Mouse (Mus musculus) midbrain, embryonic 11.5 days (tissue): ENCODE data around the gene Tiam2. TPM values are rescaled to one million over a fixed set of nuclear protein-coding genes. Genes with fewer than 3 reads are reported as not detected.

Source experiments
- ATAC-seq: fragments of 200-750 bp; cut with Nextera tagmentation; 2 replicates; pipeline ENCODE4 v1.8.0; 2017; ENCODE audit warnings: moderate TSS enrichment, moderate library complexity; ENCODE audit not compliant: low FRiP score
- DNase-seq: peaks from one replicate; pipeline ENCODE4 v3.0.0; 2015; ENCODE audit warnings: low spot score; ENCODE audit errors: missing footprints
- H3K27ac ChIP-seq: fragments of 300-500 bp; sonication (generic); 2 replicates; pipeline ENCODE4 v1.5.1; 2014; ENCODE audit warnings: low read depth, low read length
- H3K27me3 ChIP-seq: fragments of 300-500 bp; sonication (generic); 2 replicates; pipeline ENCODE4 v1.6.1; 2014; ENCODE audit warnings: mild to moderate bottlenecking, low read length, moderate library complexity, mixed read lengths; ENCODE audit not compliant: control insufficient read depth, insufficient read depth
- H3K36me3 ChIP-seq: fragments of 300-500 bp; sonication (generic); 2 replicates; pipeline ENCODE4 v1.6.1; 2014; ENCODE audit warnings: mild to moderate bottlenecking, low read length, moderate library complexity, mixed read lengths; ENCODE audit not compliant: control insufficient read depth, insufficient read depth
- H3K4me1 ChIP-seq: fragments of 300-500 bp; sonication (generic); 2 replicates; pipeline ENCODE4 v1.6.1; 2014; ENCODE audit warnings: low read length; ENCODE audit not compliant: control insufficient read depth, insufficient read depth
- H3K4me2 ChIP-seq: fragments of 300-500 bp; sonication (generic); 2 replicates; pipeline ENCODE4 v1.6.1; 2014; ENCODE audit warnings: mild to moderate bottlenecking, moderate library complexity
- H3K4me3 ChIP-seq: fragments of 300-500 bp; sonication (generic); 2 replicates; pipeline ENCODE4 v1.5.1; 2014; ENCODE audit warnings: low read depth, low read length
- H3K9ac ChIP-seq: fragments of 300-500 bp; sonication (generic); 2 replicates; pipeline ENCODE4 v1.6.1; 2014; ENCODE audit warnings: low read length
- H3K9me3 ChIP-seq: fragments of 300-500 bp; sonication (generic); 2 replicates; pipeline ENCODE4 v1.6.1; 2016; ENCODE audit warnings: low read length; ENCODE audit not compliant: control insufficient read depth
- WGBS: fragments of 180-500 bp; shearing (Covaris S2); extraction: QIAGEN DNeasy Blood & Tissue Kit; methylation state at CpG from one replicate; pipeline ENCODE4 v1.1.7; 2014; 5-methylcytosine and 5-hydroxymethylcytosine counted together
- polyA plus RNA-seq: library from polyadenylated mRNA; unstranded; fragments of >200 nt; fragmentation: Nextera tagmentation; extraction: Ambion mirVana; gene quantifications from 2 replicates; pipeline ENCODE4 v1.2.1, GENCODE M21; 2014

The Tiam2 gene
- polyA plus RNA-seq, 1 experiment from 2014 or later: 2.5 TPM

DNA sequence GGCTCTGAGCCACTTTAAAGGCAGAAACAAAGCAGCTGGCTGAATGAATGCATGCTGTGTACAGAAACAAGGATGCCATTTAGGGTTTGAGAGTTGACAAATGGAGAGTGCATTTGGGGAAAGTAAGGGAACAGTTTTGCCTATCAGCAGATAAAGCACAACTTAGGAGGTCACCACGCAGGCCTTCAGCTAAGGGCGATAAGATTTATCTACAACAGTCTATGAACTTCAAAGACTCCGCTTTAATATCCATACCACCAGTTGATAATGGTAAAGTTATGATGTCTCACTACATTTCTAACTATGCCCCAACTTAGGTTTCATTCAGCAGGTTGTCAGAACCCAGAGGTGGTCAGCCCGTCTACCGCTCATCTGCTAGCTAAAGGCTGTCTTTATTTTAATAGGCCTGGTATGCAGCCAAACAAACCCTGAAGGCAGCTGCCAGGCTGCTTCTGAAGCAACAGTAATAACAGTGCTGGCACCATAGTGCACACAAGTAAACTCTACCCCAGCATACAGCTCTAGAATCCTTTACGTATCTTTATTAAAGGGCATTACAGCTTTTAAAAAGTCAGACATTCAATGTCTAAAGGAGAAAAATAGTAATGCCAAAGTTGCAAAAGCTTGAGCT is 201.6 kb downstream of the Tiam2 start:
- H3K4me3 ChIP-seq: no peak overlapping the region
- no peaks in the 10 kb centered on the region for H3K9me3 ChIP-seq
- no peaks in the 10 kb centered on the region for H3K36me3 ChIP-seq
- DNase-seq (no peak), ATAC-seq (no peak)
- no peak overlapping the region for H3K27ac ChIP-seq
- no peaks in the 10 kb centered on the region for H3K4me1 ChIP-seq
- no peaks in the 10 kb centered on the region for H3K27me3 ChIP-seq
- WGBS: 93% methylated on average over 6 of the region's 6 CpGs
- H3K4me2 ChIP-seq: no peak overlapping the region
- H3K9ac ChIP-seq: no peak overlapping the region

DNA sequence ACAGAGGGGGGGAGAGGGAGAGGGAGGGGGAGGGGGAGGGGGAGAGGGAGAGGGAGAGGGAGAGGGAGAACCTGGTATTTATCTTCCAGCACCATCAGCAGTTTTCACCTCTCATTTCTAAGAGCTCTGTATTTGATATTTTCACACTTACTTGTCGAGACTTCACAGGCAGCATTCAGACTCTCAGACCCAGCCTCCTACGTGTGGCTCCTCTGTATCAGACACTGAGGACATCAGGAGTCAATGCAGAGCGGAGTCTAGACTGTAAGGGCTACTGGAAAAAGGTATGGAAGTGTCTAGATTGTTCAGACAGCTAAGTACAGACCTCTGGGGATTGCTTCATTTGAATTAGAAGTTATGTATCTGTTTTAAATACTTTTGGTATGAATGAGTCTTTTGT is 203.2 kb downstream of the Tiam2 start:
- ATAC-seq: no peak
- no peak overlapping the region for H3K4me3 ChIP-seq
- H3K9ac ChIP-seq: no peak overlapping the region
- 82% methylated on average over 3 of the region's 3 CpGs for WGBS
- no peak for DNase-seq
- no peaks in the 10 kb centered on the region for H3K4me1 ChIP-seq
- no peaks in the 10 kb centered on the region for H3K36me3 ChIP-seq
- no peaks in the 10 kb centered on the region for H3K9me3 ChIP-seq
- H3K27me3 ChIP-seq: no peaks in the 10 kb centered on the region
- no peak overlapping the region for H3K4me2 ChIP-seq
- H3K27ac ChIP-seq: no peak overlapping the region

DNA sequence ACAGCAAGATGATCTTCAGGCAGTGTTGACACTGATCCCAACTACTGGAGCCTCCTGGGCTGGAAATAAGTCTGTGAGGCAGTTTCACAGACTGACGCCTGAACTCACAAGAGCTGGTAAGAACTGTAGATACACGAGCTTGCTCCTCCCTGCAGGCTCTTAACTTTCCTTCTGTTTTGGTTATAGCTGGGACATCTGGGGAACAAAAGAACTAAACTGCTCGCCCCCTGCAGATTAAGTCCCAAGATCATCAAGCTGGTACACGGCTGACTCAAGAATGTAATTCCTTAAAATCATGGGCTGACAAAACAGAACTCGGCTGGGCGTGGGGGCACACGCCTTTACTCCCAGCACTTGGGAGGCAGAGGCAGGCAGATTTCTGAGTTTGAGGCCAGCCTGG is 204.2 kb downstream of the Tiam2 start:
- DNase-seq: no peak
- WGBS: 67% methylated on average over 7 of the region's 7 CpGs
- ATAC-seq: no peak
- no peak overlapping the region for H3K4me2 ChIP-seq
- no peaks in the 10 kb centered on the region for H3K27me3 ChIP-seq
- H3K36me3 ChIP-seq: no peaks in the 10 kb centered on the region
- H3K9ac ChIP-seq: no peak overlapping the region
- no peak overlapping the region for H3K4me3 ChIP-seq
- no peaks in the 10 kb centered on the region for H3K4me1 ChIP-seq
- H3K27ac ChIP-seq: no peak overlapping the region
- H3K9me3 ChIP-seq: no peaks in the 10 kb centered on the region

DNA sequence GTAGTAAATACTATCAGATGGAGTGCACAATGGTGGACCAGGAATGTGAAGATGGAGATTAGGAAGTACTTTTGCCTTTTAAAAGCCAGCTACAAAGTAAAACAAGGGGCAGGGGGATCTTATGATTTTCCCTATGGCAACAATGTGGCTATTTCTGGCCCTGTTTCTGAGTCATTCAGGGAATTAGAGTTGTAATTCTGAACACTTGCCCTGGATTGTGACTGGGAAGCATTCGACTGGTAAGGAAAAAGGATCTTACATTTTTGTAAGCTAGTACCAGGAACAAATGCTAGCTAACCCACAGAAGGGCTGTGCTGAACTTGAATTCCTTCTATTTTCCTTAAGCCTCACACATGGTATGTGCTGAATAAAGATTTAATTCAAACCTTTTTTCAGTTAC is 205.3 kb downstream of the Tiam2 start:
- ATAC-seq (no peak), DNase-seq (no peak)
- H3K27ac ChIP-seq: no peak overlapping the region
- no peaks in the 10 kb centered on the region for H3K9me3 ChIP-seq
- H3K4me2 ChIP-seq: no peak overlapping the region
- WGBS: 82% methylated on average over 1 of the region's 1 CpGs
- H3K36me3 ChIP-seq: no peaks in the 10 kb centered on the region
- no peaks in the 10 kb centered on the region for H3K4me1 ChIP-seq
- no peak overlapping the region for H3K9ac ChIP-seq
- H3K4me3 ChIP-seq: no peak overlapping the region
- no peaks in the 10 kb centered on the region for H3K27me3 ChIP-seq

DNA sequence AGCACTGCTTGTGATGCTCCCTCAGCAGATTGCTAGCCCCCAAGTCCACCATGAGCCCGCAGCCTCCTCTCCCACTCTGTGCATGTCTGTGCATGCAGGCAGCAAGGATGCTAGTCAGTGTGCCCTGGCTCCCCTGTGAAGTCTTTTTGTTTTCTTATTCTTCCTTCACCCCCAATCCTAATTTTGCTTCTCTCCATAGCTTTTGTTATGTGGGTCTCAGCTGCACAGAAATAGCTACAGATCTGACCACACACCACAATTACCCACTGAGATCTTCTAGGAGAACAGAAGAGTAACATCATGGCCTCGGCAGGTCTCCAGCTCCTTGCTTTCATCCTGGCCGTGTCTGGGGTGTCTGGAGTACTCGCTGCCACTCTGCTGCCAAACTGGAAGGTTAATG is 205.9 kb downstream of the Tiam2 start, which contains the start of gene Cldn20:
Gene Cldn20 (plus strand): TSS at position 301 of the 400 bp plus-strand sequence.
- no peaks in the 10 kb centered on the region for H3K9me3 ChIP-seq
- H3K4me3 ChIP-seq: no peak within 1 kb of the TSS
- H3K27me3 ChIP-seq: no peaks in the 10 kb centered on the region
- H3K27ac ChIP-seq: no peak within 1 kb of the TSS
- H3K9ac ChIP-seq: no peak within 1 kb of the TSS
- H3K4me2 ChIP-seq: no peak within 1 kb of the TSS
- ATAC-seq (no peak), DNase-seq (no peak)
- WGBS: 86% methylated on average over 4 of the region's 4 CpGs
- no peaks in the 10 kb centered on the region for H3K4me1 ChIP-seq
- H3K36me3 ChIP-seq: no peaks in the 10 kb centered on the region

DNA sequence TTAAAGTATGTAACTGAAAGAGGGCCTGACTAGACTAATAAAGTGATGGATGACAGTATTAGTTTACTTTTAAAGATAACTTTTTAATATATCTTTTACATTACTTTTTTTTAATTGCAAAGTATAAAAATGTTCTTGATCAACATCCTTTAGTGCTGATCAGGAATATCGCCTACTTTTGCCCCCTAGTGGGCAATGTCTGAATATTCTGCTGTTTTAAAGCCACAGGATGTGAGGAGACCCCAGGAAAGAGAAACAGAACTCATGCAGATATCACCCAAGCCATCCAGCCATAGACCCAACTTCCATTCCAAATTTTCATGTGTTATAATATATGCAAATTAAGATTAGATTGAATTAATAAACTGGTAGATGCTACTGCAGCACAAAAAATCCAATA is 207.1 kb downstream of the Tiam2 start:
- Histone ChIP-seq H3K27ac (no peak overlapping the region), H3K9me3 (no peaks in the 10 kb centered on the region), H3K27me3 (no peaks in the 10 kb centered on the region), H3K9ac (no peak overlapping the region), H3K4me3 (no peak overlapping the region), H3K4me1 (no peaks in the 10 kb centered on the region), H3K4me2 (no peak overlapping the region), H3K36me3 (no peaks in the 10 kb centered on the region)
- ATAC-seq (no peak), DNase-seq (no peak)
- WGBS: 25% methylated on average over 1 of the region's 1 CpGs

DNA sequence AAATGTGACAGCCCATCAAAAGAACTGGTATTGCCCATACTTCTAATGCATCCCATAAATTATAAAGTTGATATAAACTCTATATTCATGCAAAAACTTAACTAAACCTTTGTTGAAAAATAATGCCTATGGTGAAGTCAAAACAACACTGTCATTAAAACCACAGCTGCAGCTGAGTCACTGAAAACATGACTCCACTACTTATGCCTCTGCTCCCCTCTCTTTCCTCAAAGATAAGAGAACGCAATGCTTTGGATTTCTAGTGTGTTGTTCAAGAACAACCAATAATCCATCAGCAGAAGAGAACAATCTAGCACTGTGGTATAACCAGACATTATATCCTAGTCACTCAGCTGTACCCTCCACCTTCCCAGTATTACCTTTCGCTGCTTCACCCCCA is 213.9 kb downstream of the Tiam2 start:
- DNase-seq (no peak), ATAC-seq (no peak)
- no peak overlapping the region for H3K27ac ChIP-seq
- no peak overlapping the region for H3K4me2 ChIP-seq
- no peaks in the 10 kb centered on the region for H3K27me3 ChIP-seq
- H3K4me1 ChIP-seq: no peaks in the 10 kb centered on the region
- no peaks in the 10 kb centered on the region for H3K9me3 ChIP-seq
- no peak overlapping the region for H3K9ac ChIP-seq
- H3K4me3 ChIP-seq: no peak overlapping the region
- 100% methylated on average over 2 of the region's 2 CpGs for WGBS
- H3K36me3 ChIP-seq: no peaks in the 10 kb centered on the region

DNA sequence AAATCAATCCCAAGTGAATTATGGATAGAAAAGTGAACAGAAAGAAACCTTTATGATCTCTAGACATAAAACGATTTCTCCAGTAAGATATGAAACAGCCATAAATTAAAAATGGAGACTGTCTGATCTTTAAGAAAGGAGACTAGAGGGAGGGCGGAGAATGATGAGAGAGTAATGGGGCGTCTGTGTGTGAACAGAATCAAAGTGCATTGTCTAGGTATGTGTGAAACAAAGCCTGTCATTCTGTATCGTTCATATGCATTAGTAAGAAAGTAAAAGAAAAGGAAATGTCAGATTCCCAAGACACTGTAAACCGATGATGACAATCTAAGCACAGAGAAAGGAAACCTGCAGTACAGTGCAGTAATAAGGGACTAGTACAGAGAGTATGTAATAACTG is 214.7 kb downstream of the Tiam2 start:
- no peak for DNase-seq
- Histone ChIP-seq H3K27ac (no peak overlapping the region), H3K4me2 (no peak overlapping the region), H3K27me3 (no peaks in the 10 kb centered on the region), H3K4me3 (no peak overlapping the region), H3K9ac (no peak overlapping the region), H3K36me3 (no peaks in the 10 kb centered on the region), H3K9me3 (no peaks in the 10 kb centered on the region), H3K4me1 (no peaks in the 10 kb centered on the region)
- ATAC-seq: no peak
- WGBS: 90% methylated on average over 5 of the region's 5 CpGs

DNA sequence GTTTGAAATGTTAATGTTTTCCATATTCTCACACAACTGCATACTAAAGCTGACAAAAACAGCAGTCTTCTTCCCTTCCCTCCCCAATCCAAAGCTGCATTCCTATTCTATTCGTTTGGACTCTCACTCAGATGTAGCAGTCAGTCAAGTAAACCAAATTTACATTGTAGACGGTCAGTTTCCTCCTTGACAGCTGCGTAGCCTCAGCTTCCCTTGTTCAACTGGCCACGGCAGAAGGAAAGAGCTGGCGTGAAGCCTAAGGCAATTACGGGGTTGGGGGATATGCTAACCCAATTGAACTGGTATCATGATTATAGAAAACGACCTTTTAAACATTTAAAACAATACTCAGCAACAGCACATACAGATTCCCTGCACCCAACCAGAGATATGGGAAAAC is 221.4 kb downstream of the Tiam2 start:
- no peak overlapping the region for H3K4me2 ChIP-seq
- H3K9ac ChIP-seq: no peak overlapping the region
- H3K27me3 ChIP-seq: no peaks in the 10 kb centered on the region
- H3K4me1 ChIP-seq: no peaks in the 10 kb centered on the region
- H3K36me3 ChIP-seq: no peaks in the 10 kb centered on the region
- ATAC-seq: no peak
- H3K9me3 ChIP-seq: no peaks in the 10 kb centered on the region
- no peak overlapping the region for H3K27ac ChIP-seq
- no peak overlapping the region for H3K4me3 ChIP-seq
- 79% methylated on average over 7 of the region's 7 CpGs for WGBS
- DNase-seq: no peak
